Mouse (Mus musculus) layer of hippocampus, postnatal 14 days (tissue): ENCODE measurements around the gene Dnmt3l. TPM values are rescaled to one million over a fixed set of nuclear protein-coding genes. Genes with fewer than 3 reads are reported as not detected.
A peak's percentile ranks its signal among the peaks of the same experiment; 100 is the strongest.

ENCODE experiments used
- DNase-seq, 2 experiments: peaks; one replicate each; pipeline ENCODE4 v3.0.0; 2021 to 2022; ENCODE audit warnings: low spot score in 2 of 2, mixed read lengths in 1 of 2
- total RNA-seq, 2 experiments: library from RNA; stranded (reverse); gene quantifications; 2 replicates each; pipeline ENCODE4 v1.2.3; 2021

Gene Dnmt3l
- total RNA-seq, 2 experiments from 2014 or later, result 0.39 to 0.57 TPM

- DNase-seq, result no peak
Measured at GRCm38 (mm10) chr10:78031987-78032386, 9.8 kb upstream of the Dnmt3l start.

DNA sequence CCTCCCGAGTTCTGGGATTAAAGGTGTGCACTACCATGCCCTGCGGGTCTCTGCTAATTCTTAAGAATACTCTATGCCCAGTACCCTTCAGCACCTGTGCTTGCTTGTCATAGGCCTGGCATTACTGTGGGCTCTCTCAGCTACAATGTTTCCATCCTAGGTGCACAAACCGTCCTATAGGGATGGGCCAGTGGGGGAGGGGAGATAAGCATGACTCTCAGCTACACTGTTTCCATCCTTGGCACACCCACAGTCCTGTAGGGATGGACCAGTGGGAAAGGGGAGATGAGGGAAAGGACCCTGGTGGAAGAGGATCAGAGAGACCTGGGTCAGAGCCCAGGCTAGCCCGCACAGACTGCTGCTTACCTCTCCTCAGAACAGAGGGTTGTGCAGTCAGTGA is 4.6 kb upstream of the Dnmt3l start:
- DNase-seq, result no peak

GRCm38 (mm10) chr10:78042096-78042495 is 349 bp downstream of the Dnmt3l start:
- DNase-seq, result no peak

DNA sequence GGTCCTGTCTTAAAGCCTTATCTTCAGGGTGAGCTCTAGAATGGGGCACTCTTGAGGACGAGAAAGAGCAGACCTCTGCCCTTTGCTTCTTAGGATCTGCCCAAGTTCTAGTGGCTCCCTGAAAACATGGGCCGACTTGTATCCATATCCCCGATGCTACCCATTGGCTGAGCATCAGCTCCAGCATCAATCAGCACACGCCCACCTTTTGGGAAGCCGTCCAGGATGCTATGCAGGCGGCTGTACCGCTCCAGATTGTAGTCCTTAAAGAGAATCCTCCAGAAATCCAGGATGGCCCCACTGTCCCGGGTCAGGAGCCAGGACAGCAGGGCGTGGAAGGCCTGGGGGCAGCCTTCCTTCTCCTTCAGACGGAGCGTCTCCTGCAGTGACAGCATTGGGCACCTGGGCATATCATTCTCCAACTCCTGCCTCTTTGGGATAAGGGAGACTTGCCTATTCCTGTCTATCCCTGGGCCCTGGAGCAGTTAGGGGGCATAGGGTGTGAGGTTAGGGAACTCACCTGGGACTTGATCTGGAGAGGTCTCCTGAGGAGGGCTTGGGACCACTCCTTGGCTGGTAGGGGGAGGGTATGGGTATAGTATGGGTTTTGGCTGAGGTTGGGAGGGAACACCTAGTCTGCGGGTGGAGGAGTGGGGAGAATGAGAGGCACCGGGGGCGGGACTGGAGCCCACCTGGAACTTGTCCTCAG is 1.1 kb downstream of the Dnmt3l start:
- DNase-seq, result peak; percentile 26 to 31

GRCm38 (mm10) chr10:78043406-78043836 is 1.7 kb downstream of the Dnmt3l start, which contains the start of gene Aire:
Gene Aire, minus strand, starts transcription at chr10:78043610.
- DNase-seq, result peak; percentile 35 to 57

DNA sequence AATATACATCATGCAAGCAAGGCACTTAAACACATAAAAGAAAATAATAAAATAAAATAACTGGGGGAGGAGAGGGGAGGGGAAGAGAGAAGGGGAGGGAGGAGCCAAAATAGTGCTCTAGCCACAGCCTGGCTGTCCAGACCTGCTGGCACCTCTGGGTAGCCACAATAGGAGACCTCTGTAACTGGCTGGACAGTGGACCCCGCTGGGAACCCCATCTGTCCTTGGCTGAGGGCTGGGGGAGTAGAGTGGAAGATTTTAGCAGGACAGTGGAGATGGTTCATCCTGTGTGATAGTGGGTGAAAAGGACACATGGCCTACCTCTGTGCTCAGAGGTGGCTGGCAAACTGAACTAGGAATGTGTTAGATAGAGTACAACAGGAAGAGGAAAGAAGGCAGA is 2.8 kb downstream of the Dnmt3l start:
- no peak for DNase-seq

GRCm38 (mm10) chr10:78046388-78046787 is 4.6 kb downstream of the Dnmt3l start:
- DNase-seq, result no peak

GRCm38 (mm10) chr10:78048061-78048730 is 6.4 kb downstream of the Dnmt3l start:
- DNase-seq, result no peak

GRCm38 (mm10) chr10:78049519-78050035 is 7.8 kb downstream of the Dnmt3l start:
- no peak for DNase-seq

DNA sequence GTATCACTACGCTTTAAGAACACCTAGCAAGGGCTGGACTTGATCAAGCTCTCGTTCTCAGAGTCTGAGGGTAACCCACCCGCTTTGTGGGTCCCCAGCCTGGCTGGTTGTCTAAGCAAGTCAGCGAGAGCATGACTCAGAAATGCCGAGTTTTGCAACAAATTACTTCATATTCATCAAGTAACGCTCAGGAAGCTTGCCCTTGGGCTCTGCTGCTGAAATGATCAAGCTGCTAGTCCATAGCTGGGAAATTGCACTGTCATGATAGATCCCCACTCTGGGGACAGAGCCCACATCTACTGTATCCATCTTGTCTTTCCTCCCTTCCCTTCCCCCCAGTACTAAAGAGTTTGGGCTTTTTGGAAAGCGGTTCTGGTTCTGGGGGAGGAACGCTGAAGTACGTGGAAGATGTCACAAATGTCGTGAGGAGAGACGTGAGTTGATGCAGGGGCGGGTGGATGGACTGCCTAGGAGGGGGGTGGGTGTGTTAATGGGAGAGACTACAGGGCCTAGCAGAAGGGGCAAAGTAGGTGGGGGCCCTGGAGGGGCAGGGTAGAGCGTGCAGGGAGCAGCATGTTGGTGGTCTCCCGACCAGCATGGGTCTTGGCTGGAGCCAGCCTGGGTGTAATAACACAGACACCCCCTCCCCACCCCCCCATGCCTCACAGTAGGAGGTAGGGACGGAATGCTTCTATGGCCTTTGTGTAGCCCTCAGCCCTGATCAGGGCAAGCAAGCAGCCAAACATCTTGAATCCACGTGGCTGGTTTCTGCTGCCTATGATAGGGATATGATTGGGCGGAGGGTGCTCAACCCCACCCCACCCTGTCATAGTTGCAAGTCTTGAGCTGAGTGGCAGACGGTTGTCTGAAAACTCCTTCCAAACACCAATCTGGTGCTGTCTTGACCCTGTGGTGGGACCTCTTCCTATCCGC is 13.2 kb downstream of the Dnmt3l start:
- no peak for DNase-seq

- no peak for DNase-seq
Measured at GRCm38 (mm10) chr10:78057056-78057455, 15.3 kb downstream of the Dnmt3l start.

DNA sequence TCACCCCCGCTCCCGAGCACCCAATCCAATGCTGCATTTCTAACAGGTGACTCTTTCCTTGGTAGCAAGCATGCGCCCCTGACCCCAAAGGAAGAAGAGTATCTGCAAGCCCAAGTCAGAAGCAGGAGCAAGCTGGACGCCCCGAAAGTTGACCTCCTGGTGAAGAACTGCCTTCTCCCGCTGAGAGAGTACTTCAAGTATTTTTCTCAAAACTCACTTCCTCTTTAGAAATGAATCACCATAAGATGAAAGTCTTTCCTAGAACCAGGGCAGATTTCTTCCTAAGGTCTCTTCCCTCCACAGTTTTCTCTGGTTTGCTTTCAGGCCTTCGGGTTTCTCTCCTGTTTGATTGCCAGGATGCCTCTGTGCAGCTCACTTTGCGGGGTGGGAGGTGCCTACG is 21.4 kb downstream of the Dnmt3l start:
- DNase-seq, result no peak

DNA sequence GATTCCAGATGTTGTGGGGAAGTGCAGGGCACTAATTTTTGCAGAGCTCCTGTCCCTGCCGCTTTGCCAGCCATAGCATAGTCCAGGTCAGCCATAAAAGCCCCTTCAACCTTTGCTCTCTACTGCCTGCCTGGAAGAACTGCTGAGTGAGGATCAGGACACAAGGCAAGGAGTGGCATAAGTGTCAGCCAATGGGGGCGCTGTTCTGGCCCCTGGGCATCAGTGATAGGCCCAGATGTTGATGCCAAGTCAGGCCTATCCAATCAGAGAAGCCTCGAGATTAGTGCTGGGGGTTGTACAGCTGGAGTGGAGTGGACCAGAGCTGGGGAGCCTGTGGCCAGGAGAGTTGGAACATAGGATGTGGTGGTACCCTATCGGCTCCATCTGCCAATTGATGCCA is 25.5 kb downstream of the Dnmt3l start:
- no peak for DNase-seq

- DNase-seq, result no peak
Measured at GRCm38 (mm10) chr10:78068541-78068940, 26.8 kb downstream of the Dnmt3l start.

GRCm38 (mm10) chr10:78069101-78070011 is 27.6 kb downstream of the Dnmt3l start, which contains the start of gene Icosl:
Gene Icosl, plus strand, starts transcription at chr10:78069302.
- peak; percentile 38 to 50 for DNase-seq

- DNase-seq, result no peak
Measured at GRCm38 (mm10) chr10:78074151-78074550, 32.4 kb downstream of the Dnmt3l start.

- no peak for DNase-seq
Measured at GRCm38 (mm10) chr10:78074977-78075376, 33.2 kb downstream of the Dnmt3l start.

DNA sequence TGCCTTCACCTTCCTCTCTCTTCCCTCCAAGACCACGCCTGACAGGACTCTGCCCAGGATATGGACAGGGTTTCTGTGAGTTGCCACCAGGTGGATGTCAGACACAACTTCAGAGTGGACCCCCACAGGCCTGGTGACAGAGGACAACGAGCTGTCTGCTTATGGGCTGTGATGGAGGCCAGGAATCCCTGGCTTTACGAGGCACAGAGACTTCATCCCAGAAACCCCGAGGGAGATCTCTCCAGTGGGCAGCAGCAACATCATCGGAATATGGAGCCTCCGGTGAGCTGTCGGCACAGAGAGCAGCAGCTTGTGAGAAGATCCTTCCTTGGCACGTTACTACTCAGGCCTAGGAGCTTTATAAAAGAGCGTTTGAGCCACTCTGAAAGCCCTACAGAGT is 36.1 kb downstream of the Dnmt3l start:
- no peak for DNase-seq

DNA sequence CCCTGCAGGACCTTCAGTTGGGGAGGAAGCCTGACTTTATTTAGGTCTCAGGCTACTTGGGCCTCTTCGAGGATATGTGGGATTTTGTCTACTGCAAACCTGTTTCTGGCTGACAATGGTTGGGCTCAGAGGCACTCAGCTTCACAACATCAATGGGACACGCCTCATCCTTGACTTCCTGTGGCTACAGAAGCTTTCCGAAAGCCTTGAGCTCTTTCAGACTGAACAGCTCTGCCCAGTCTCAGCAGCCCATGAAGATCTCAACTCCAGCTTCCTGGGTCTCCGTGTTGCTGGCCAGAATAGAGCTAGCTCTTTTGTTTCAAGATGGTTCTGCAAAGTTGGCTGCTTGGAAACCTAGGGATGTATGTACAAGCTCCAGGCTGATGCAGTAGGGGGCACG is 36.5 kb downstream of the Dnmt3l start:
- no peak for DNase-seq

DNA sequence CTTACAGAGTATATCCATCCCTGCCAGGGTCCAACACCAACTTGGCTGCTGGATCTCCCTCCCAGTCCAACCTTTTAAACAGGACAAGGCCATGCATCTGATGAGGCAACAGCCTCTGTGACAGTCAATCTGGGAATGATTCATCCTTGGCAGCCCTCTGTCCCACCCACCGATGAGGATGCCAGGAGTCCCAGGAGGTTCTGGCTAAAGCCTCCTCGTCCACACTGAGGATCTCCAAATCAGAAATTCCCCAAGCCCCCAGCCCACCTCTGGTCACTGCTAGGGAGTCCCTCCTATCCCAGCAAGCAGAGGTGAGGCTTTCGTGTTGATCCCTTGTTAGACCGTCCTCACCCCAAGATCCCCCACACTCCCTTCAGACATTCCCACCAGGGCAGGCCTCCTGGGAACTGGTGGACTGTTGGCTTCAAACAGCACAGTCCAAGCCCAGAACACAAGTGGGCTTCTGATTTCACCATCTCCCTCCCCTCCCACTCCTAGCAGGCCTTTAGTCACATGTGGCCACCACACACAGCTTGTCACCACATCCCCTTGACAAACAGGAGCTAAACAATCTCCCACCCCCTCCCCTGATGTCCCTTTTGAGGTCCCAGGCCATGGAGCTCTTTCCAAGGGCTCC is 38.3 kb downstream of the Dnmt3l start:
- no peak for DNase-seq
